Mouse (Mus musculus) cerebellum, postnatal 25 days (tissue): ENCODE measurements around the gene Vwa2.

Experiments
- DNase-seq, 2 experiments: peaks; one replicate each; pipeline ENCODE4 v3.0.0; 2021; ENCODE audit warnings: mixed read lengths in 2 of 2

The Vwa2 gene

GRCm38 (mm10) chr19:56873816-56874600 lies at the start of gene Vwa2:
Vwa2 (plus strand) TSS chr19:56874249.
- DNase-seq, result peak; percentile 25 to 35

- DNase-seq, result no peak
These were observed 47.9 kb upstream of the Vwa2 start, which contains the start of gene Tdrd1 for GRCm38 (mm10) chr19:56826047-56826631. Tdrd1 (plus strand) TSS chr19:56826209.

- DNase-seq, result no peak
These were observed 45.7 kb upstream of the Vwa2 start for GRCm38 (mm10) chr19:56828305-56828704.

- no peak for DNase-seq
These were observed 44.8 kb upstream of the Vwa2 start for GRCm38 (mm10) chr19:56829267-56829666.

- no peak for DNase-seq
These were observed 43.9 kb upstream of the Vwa2 start for GRCm38 (mm10) chr19:56830163-56830562.

GRCm38 (mm10) chr19:56835340-56835739 lies 38.7 kb upstream of the Vwa2 start:
- no peak for DNase-seq

GRCm38 (mm10) chr19:56838942-56839706 lies 34.9 kb upstream of the Vwa2 start:
- no peak for DNase-seq

- DNase-seq, result no peak
These were observed 31.1 kb upstream of the Vwa2 start for GRCm38 (mm10) chr19:56842974-56843373.

GRCm38 (mm10) chr19:56852590-56852989 lies 21.5 kb upstream of the Vwa2 start:
- no peak for DNase-seq

GRCm38 (mm10) chr19:56856455-56856854 lies 17.6 kb upstream of the Vwa2 start:
- DNase-seq, result no peak

GRCm38 (mm10) chr19:56867701-56868100 lies 6.3 kb upstream of the Vwa2 start:
- DNase-seq, result no peak

GRCm38 (mm10) chr19:56874601-56875315 lies 709 bp downstream of the Vwa2 start:
- peak in 1 of 2 experiments; percentile 12 for DNase-seq

GRCm38 (mm10) chr19:56877364-56877763 lies 3.3 kb downstream of the Vwa2 start:
- DNase-seq, result no peak

GRCm38 (mm10) chr19:56887879-56888278 lies 13.8 kb downstream of the Vwa2 start:
- no peak for DNase-seq

GRCm38 (mm10) chr19:56888654-56889053 lies 14.6 kb downstream of the Vwa2 start:
- DNase-seq, result no peak

- DNase-seq, result no peak
These were observed 17.4 kb downstream of the Vwa2 start for GRCm38 (mm10) chr19:56891438-56891837.

- peak in 1 of 2 experiments; percentile 31 for DNase-seq
These were observed 18.5 kb downstream of the Vwa2 start for GRCm38 (mm10) chr19:56892586-56892985.

- peak in 1 of 2 experiments; percentile 66 for DNase-seq
These were observed 19.3 kb downstream of the Vwa2 start for GRCm38 (mm10) chr19:56893326-56893725.

GRCm38 (mm10) chr19:56897654-56898053 lies 23.6 kb downstream of the Vwa2 start:
- DNase-seq, result no peak

GRCm38 (mm10) chr19:56904095-56904494 lies 30.0 kb downstream of the Vwa2 start:
- DNase-seq, result no peak

GRCm38 (mm10) chr19:56905395-56905794 lies 31.3 kb downstream of the Vwa2 start:
- no peak for DNase-seq

GRCm38 (mm10) chr19:56907850-56908249 lies 33.8 kb downstream of the Vwa2 start:
- DNase-seq, result no peak
